Mouse (Mus musculus): ENCODE data around the gene Gm21954.

The Gm21954 gene

DNA sequence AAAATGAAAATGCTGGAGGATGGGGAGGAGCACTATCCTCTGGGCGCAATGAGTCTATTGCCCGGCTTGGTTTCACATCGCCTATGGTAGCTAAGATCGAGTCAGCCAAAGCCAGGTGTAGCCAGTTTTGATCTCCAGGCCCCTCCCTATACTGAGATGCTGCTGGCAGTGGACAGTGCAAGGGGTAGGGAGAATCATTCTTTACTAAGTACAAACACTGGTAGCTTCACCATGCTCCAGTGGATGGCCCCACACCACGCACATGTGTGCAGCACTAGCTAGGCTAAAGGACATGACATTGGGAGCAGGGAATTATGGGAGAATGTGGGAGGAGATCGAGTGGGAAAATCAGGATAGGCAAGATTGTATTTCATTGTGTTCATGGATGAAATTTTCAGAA is 53.2 kb downstream of the Gm21954 start:
- DNase-seq: no peak

DNA sequence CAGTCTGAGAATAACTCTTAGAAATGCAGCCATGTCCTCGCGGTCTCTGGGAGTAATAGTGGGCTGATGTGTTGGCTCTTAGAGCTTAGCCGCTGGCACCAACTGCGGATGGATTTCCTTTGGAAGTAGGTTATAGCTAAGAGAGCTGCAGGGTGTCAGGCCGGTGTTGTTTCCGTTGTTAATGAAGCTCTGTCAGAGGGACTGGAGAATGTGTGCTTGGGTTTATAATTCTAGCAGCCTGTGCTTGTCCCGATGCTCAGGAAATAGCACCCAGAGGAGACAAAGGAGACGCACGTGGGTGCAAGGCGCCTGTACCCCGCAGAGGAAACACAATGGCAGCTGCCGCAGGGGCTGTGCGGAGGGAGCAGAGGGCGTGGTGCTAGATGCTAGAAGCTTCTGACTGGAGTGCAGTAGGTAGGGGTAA is 56.5 kb downstream of the Gm21954 start:
- DNase-seq: no peak
